Mouse (Mus musculus): Measurements from ENCODE around the gene Ucp3.

GRCm38 (mm10) chr7:100465656-100466309 lies 7.0 kb upstream of the Ucp3 start:
- TF ChIP-seq CTCF (IDR thresholded peaks at IDR 0.05; ENCODE audit: low read depth, low read length) (no peak), POLR2A (IDR thresholded peaks at IDR 0.05; ENCODE audit: borderline replicate concordance, low read depth, low read length) (no peak)
